Comparison of ENCODE assay signal across 15 mouse cellular contexts in the genomic region with DNA sequence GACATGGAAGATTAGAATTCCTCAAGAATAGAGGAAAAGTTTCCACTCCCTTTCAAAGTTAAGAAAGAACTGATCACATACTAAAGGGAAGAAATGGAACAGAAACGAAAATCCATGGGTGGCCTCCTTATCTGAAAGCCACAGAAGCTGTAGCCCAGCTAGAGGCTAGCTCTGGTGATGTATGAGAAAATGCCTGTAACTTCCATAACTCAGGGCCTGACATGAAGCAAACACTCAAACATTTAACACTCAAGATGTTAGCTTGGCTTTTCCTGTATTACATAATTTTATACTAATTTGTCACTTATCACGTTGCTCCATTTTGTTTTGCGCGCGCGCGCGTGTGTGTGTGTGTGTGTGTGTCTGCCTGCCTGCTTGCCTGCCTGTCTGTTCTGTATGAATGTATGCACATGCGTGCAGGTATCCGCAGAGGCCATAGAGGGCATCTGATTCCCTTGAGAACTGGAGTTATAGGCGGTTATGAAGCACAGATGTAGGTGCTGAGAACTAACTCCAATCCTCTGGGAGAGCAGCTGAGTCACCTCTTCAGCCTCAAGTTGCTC.
"Had no signal": no experiment of that assay in that cellular context is flagged by ENCODE, and none has a peak within 500 bp of the region (broad histone marks: within the 10 kb centered on the region; RNA-seq: fewer than 3 reads in every experiment).

No protein-coding gene starts in this region.

- DNase-seq: kidney, adult 18-20 months; kidney, postnatal 10 days; kidney, postnatal 4 days; liver; thymus, adult 18-20 months; thymus, postnatal 25 days had no signal

- H3K9me3 ChIP-seq: intestine, embryonic 15.5 days; limb, embryonic 12.5 days; midbrain, embryonic 13.5 days; neural tube, embryonic 12.5 days had no signal

- H3K27ac ChIP-seq: intestine, embryonic 15.5 days; layer of hippocampus, adult 2 months; limb, embryonic 12.5 days; liver, embryonic 14.5 days; macrophage; midbrain, embryonic 13.5 days; neural tube, embryonic 12.5 days; stomach, postnatal 0 days had no signal

- H3K27me3 ChIP-seq: intestine, embryonic 15.5 days; limb, embryonic 12.5 days; midbrain, embryonic 13.5 days; neural tube, embryonic 12.5 days had no signal

- H3K4me1 ChIP-seq: limb, embryonic 12.5 days; midbrain, embryonic 13.5 days; neural tube, embryonic 12.5 days had no signal

- ATAC-seq: intestine, embryonic 15.5 days; midbrain, embryonic 13.5 days had no signal

- H3K4me2 ChIP-seq: intestine, embryonic 15.5 days; limb, embryonic 12.5 days; midbrain, embryonic 13.5 days; neural tube, embryonic 12.5 days had no signal

- H3K36me3 ChIP-seq: intestine, embryonic 15.5 days; limb, embryonic 12.5 days; midbrain, embryonic 13.5 days; neural tube, embryonic 12.5 days had no signal

- H3K4me3 ChIP-seq: intestine, embryonic 15.5 days; layer of hippocampus, adult 2 months; limb, embryonic 12.5 days; midbrain, embryonic 13.5 days; myocyte; neural tube, embryonic 12.5 days had no signal

- H3K9ac ChIP-seq: intestine, embryonic 15.5 days; limb, embryonic 12.5 days; liver, embryonic 14.5 days; midbrain, embryonic 13.5 days; neural tube, embryonic 12.5 days had no signal
